Mouse (Mus musculus): ENCODE data around the gene Dock7. TPM values are rescaled to one million over a fixed set of nuclear protein-coding genes. Genes with fewer than 3 reads are reported as not detected.

Gene Dock7
- 78.5 and 115 TPM in 2 replicates for polyA plus RNA-seq (2014; fragmentation: Nextera tagmentation; extraction: Ambion mirVana)

DNA sequence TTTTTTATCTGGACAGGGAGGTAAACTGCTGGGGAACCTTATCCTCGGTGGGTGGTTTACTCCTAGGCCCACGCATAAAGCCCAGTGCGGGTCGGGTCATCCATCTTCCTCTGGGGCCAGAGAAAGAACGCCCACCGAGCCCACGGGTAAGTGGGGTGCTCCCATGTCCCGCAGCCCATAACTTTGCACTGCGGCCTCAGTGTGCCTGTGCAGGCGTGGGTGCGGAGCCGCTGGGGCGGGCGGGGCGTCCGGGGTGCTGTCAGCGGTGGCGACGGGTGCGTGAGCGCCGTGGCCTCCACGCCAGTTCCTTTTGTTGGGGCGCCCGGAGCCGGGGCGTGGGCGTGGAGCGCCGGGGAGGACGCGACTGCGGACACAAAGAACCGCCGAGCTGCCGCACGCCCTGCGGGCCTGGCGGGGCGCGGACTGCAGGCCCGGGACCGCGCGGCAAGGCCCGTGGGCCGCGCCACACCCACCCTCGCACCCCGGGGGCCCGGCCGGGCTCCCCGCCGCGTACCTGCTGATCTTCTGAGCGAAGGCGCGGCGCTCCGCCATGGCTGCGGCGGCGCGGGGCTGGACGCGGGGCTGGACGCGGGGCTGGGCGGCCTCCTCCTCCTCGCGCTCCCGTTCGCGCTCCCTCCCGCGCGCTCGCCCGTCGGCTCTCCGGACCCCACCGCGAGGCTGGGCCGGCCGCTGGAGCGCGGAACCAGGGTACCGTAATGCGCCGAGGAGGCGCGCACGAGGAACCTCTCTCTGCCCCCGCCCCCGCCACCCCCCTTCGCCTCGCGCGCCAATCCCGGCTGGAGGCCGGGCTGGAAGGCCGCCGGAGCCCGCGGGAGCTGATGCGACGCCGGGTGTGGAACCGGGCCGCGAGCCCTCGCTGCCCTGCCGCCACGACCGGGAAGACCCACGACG lies at the start of gene Dock7:
Gene Dock7, minus strand, starts transcription at position 705 of the 912 bp plus-strand sequence.
- DNase-seq (peak; percentile 95), ATAC-seq (ENCODE audit: low FRiP score, low TSS enrichment) (peak; percentile 94)
- no peaks in the 10 kb centered on the region for H3K27me3 ChIP-seq (ENCODE audit: control insufficient read depth, insufficient read depth, low read length)
- WGBS: under 1% methylated on average over 102 of the region's 117 CpGs
- H3K4me1 ChIP-seq (ENCODE audit: control insufficient read depth, insufficient read depth, low read length): peaks cover 33% of the 10 kb centered on the region
- no peaks in the 10 kb centered on the region for H3K9me3 ChIP-seq (ENCODE audit: control insufficient read depth, low read length)
- peak within 1 kb of the TSS; percentile 76 for H3K4me2 ChIP-seq (ENCODE audit: low read length)
- no peaks in the 10 kb centered on the region for H3K36me3 ChIP-seq (ENCODE audit: control insufficient read depth, insufficient read depth, low read length)
- peak within 1 kb of the TSS; percentile 98 for H3K4me3 ChIP-seq (replicated peaks; ENCODE audit: low read depth, low read length)
- H3K27ac ChIP-seq (replicated peaks; ENCODE audit: low read depth, low read length): peak within 1 kb of the TSS; percentile 96
- peak within 1 kb of the TSS; percentile 99 for H3K9ac ChIP-seq (replicated peaks; ENCODE audit: low read length)

- Histone ChIP-seq H3K9me3 (ENCODE audit: control insufficient read depth, low read length) (no peaks in the 10 kb centered on the region), H3K4me2 (ENCODE audit: low read length) (no peak overlapping the region), H3K36me3 (ENCODE audit: control insufficient read depth, insufficient read depth, low read length) (no peaks in the 10 kb centered on the region), H3K4me3 (replicated peaks; ENCODE audit: low read depth, low read length) (no peak overlapping the region), H3K27ac (replicated peaks; ENCODE audit: low read depth, low read length) (no peak overlapping the region), H3K27me3 (ENCODE audit: control insufficient read depth, insufficient read depth, low read length) (no peaks in the 10 kb centered on the region), H3K9ac (replicated peaks; ENCODE audit: low read length) (no peak overlapping the region), H3K4me1 (ENCODE audit: control insufficient read depth, insufficient read depth, low read length) (no peaks in the 10 kb centered on the region)
- DNase-seq: no peak
- no peak for ATAC-seq (ENCODE audit: low FRiP score, low TSS enrichment)
- WGBS: 96% methylated on average over 5 of the region's 5 CpGs
These were observed 48.2 kb upstream of the Dock7 start for GRCm38 (mm10) chr4:99168869-99169268.

GRCm38 (mm10) chr4:99163547-99163946 lies 42.8 kb upstream of the Dock7 start:
- DNase-seq (peak; percentile 52), ATAC-seq (ENCODE audit: low FRiP score, low TSS enrichment) (no peak; the same call in 1 of the 2 replicates)
- H3K27me3 ChIP-seq (ENCODE audit: control insufficient read depth, insufficient read depth, low read length): no peaks in the 10 kb centered on the region
- H3K9me3 ChIP-seq (ENCODE audit: control insufficient read depth, low read length): no peaks in the 10 kb centered on the region
- 0 out of 2 replicates have a peak, but pooled peaks cover 4% of the 10 kb centered on the region for H3K4me1 ChIP-seq (ENCODE audit: control insufficient read depth, insufficient read depth, low read length)
- no peak overlapping the region for H3K4me3 ChIP-seq (replicated peaks; ENCODE audit: low read depth, low read length)
- no peak overlapping the region for H3K4me2 ChIP-seq (ENCODE audit: low read length)
- 0 out of 2 replicates have a peak overlapping the region, but pooled peaks have one; percentile 20 for H3K9ac ChIP-seq (replicated peaks; ENCODE audit: low read length)
- WGBS: 9% methylated on average over 4 of the region's 4 CpGs
- no peaks in the 10 kb centered on the region for H3K36me3 ChIP-seq (ENCODE audit: control insufficient read depth, insufficient read depth, low read length)
- no peak overlapping the region for H3K27ac ChIP-seq (replicated peaks; ENCODE audit: low read depth, low read length)

DNA sequence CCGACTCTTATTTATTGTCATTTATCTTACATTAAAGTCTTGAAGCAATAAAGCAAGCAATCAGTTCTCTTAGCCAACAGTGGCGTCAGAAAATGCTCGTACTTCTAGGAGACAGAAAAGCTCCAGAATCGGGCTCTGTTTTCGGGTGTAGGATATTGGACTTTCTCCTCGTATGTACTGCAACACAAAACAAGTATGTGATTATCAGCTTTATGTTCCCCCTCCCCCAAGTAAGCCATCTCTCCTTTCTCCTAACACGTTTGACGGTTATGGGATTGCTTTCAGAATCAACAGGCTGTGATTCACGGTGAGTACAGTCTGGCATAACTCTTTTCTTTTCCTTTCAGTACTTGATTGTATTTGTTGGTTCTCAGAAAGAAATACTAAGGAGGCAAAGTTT lies 42.3 kb upstream of the Dock7 start:
- WGBS: 43% methylated on average over 9 of the region's 9 CpGs
- ATAC-seq (ENCODE audit: low FRiP score, low TSS enrichment) (no peak), DNase-seq (no peak)
- no peak overlapping the region for H3K4me2 ChIP-seq (ENCODE audit: low read length)
- H3K27me3 ChIP-seq (ENCODE audit: control insufficient read depth, insufficient read depth, low read length): no peaks in the 10 kb centered on the region
- no peaks in the 10 kb centered on the region for H3K9me3 ChIP-seq (ENCODE audit: control insufficient read depth, low read length)
- no peak overlapping the region for H3K4me3 ChIP-seq (replicated peaks; ENCODE audit: low read depth, low read length)
- no peaks in the 10 kb centered on the region for H3K36me3 ChIP-seq (ENCODE audit: control insufficient read depth, insufficient read depth, low read length)
- 0 out of 2 replicates have a peak, but pooled peaks cover 4% of the 10 kb centered on the region for H3K4me1 ChIP-seq (ENCODE audit: control insufficient read depth, insufficient read depth, low read length)
- no peak overlapping the region for H3K27ac ChIP-seq (replicated peaks; ENCODE audit: low read depth, low read length)
- no peak overlapping the region for H3K9ac ChIP-seq (replicated peaks; ENCODE audit: low read length)

- H3K9me3 ChIP-seq (ENCODE audit: control insufficient read depth, low read length): no peaks in the 10 kb centered on the region
- H3K36me3 ChIP-seq (ENCODE audit: control insufficient read depth, insufficient read depth, low read length): no peaks in the 10 kb centered on the region
- WGBS: 4% methylated on average over 6 of the region's 6 CpGs
- DNase-seq (peak; percentile 20), ATAC-seq (ENCODE audit: low FRiP score, low TSS enrichment) (no peak)
- H3K27ac ChIP-seq (replicated peaks; ENCODE audit: low read depth, low read length): no peak overlapping the region
- H3K4me1 ChIP-seq (ENCODE audit: control insufficient read depth, insufficient read depth, low read length): 0 out of 2 replicates have a peak, but pooled peaks cover 4% of the 10 kb centered on the region
- H3K4me2 ChIP-seq (ENCODE audit: low read length): no peak overlapping the region
- no peak overlapping the region for H3K9ac ChIP-seq (replicated peaks; ENCODE audit: low read length)
- H3K4me3 ChIP-seq (replicated peaks; ENCODE audit: low read depth, low read length): no peak overlapping the region
- H3K27me3 ChIP-seq (ENCODE audit: control insufficient read depth, insufficient read depth, low read length): no peaks in the 10 kb centered on the region
These were observed 40.8 kb upstream of the Dock7 start for GRCm38 (mm10) chr4:99161457-99161971.

- H3K27me3 ChIP-seq (ENCODE audit: control insufficient read depth, insufficient read depth, low read length): no peaks in the 10 kb centered on the region
- no peaks in the 10 kb centered on the region for H3K9me3 ChIP-seq (ENCODE audit: control insufficient read depth, low read length)
- no peaks in the 10 kb centered on the region for H3K36me3 ChIP-seq (ENCODE audit: control insufficient read depth, insufficient read depth, low read length)
- 9% methylated on average over 5 of the region's 5 CpGs for WGBS
- H3K27ac ChIP-seq (replicated peaks; ENCODE audit: low read depth, low read length): no peak overlapping the region
- ATAC-seq (ENCODE audit: low FRiP score, low TSS enrichment) (no peak), DNase-seq (no peak)
- no peak overlapping the region for H3K4me2 ChIP-seq (ENCODE audit: low read length)
- no peak overlapping the region for H3K9ac ChIP-seq (replicated peaks; ENCODE audit: low read length)
- H3K4me3 ChIP-seq (replicated peaks; ENCODE audit: low read depth, low read length): no peak overlapping the region
- 0 out of 2 replicates have a peak, but pooled peaks cover 4% of the 10 kb centered on the region for H3K4me1 ChIP-seq (ENCODE audit: control insufficient read depth, insufficient read depth, low read length)
These were observed 40.2 kb upstream of the Dock7 start for GRCm38 (mm10) chr4:99160899-99161298.

- no peak overlapping the region for H3K27ac ChIP-seq (replicated peaks; ENCODE audit: low read depth, low read length)
- no peak overlapping the region for H3K9ac ChIP-seq (replicated peaks; ENCODE audit: low read length)
- H3K36me3 ChIP-seq (ENCODE audit: control insufficient read depth, insufficient read depth, low read length): no peaks in the 10 kb centered on the region
- no peak overlapping the region for H3K4me3 ChIP-seq (replicated peaks; ENCODE audit: low read depth, low read length)
- ATAC-seq (ENCODE audit: low FRiP score, low TSS enrichment): no peak
- WGBS: 3% methylated on average over 3 of the region's 3 CpGs
- peak; percentile 25 for DNase-seq
- H3K9me3 ChIP-seq (ENCODE audit: control insufficient read depth, low read length): no peaks in the 10 kb centered on the region
- no peak overlapping the region for H3K4me2 ChIP-seq (ENCODE audit: low read length)
- H3K27me3 ChIP-seq (ENCODE audit: control insufficient read depth, insufficient read depth, low read length): no peaks in the 10 kb centered on the region
- H3K4me1 ChIP-seq (ENCODE audit: control insufficient read depth, insufficient read depth, low read length): 0 out of 2 replicates have a peak, but pooled peaks cover 4% of the 10 kb centered on the region
These were observed 39.7 kb upstream of the Dock7 start for GRCm38 (mm10) chr4:99160414-99160813.

DNA sequence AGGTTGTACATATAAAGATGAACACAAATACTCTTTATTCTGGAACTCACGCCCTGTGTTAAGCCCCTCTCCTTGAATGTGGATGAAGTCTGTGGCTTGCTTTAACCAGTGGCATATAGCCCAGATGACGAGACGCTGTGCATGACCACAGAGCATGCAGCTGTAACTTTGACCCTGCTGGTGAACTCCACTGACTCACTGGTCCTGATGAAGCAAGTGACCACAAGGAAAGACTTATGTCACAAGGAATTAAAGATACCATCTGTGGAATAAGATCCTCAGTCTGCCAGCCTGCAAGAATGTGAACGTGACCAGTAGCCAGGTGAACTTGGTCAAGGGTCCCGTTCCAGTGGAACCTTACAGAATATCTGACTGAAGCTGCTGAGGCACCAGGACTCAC lies 37.8 kb upstream of the Dock7 start:
- Histone ChIP-seq H3K27ac (replicated peaks; ENCODE audit: low read depth, low read length) (no peak overlapping the region), H3K9me3 (ENCODE audit: control insufficient read depth, low read length) (no peaks in the 10 kb centered on the region), H3K9ac (replicated peaks; ENCODE audit: low read length) (no peak overlapping the region), H3K4me2 (ENCODE audit: low read length) (no peak overlapping the region), H3K4me3 (replicated peaks; ENCODE audit: low read depth, low read length) (no peak overlapping the region), H3K4me1 (ENCODE audit: control insufficient read depth, insufficient read depth, low read length) (0 out of 2 replicates have a peak, but pooled peaks cover under 1% of the 10 kb centered on the region), H3K36me3 (ENCODE audit: control insufficient read depth, insufficient read depth, low read length) (no peaks in the 10 kb centered on the region), H3K27me3 (ENCODE audit: control insufficient read depth, insufficient read depth, low read length) (no peaks in the 10 kb centered on the region)
- ATAC-seq (ENCODE audit: low FRiP score, low TSS enrichment) (no peak), DNase-seq (no peak)
- WGBS: 88% methylated on average over 5 of the region's 5 CpGs

Measured in midbrain, embryonic 14.5 days (tissue).